Mouse (Mus musculus) kidney, embryonic 15.5 days (tissue): Measurements from ENCODE around the gene Hacl1. TPM values are rescaled to one million over a fixed set of nuclear protein-coding genes. Genes with fewer than 3 reads are reported as not detected.
A peak's percentile ranks its signal among the peaks of the same experiment; 100 is the strongest.

ENCODE experiments used
- ATAC-seq: fragments of 200-750 bp; cut with Nextera tagmentation; replicated peaks from 2 replicates; pipeline ENCODE4 v1.8.0; 2017; ENCODE audit warnings: moderate TSS enrichment; ENCODE audit not compliant: low FRiP score
- H3K27ac ChIP-seq: fragments of 300-500 bp; sonication (generic); 2 replicates; pipeline ENCODE4 v1.5.1; 2015; ENCODE audit warnings: mild to moderate bottlenecking, inconsistent platforms
- H3K27me3 ChIP-seq: fragments of 300-500 bp; sonication (generic); 2 replicates; pipeline ENCODE4 v1.6.1; 2015; ENCODE audit warnings: inconsistent platforms
- H3K36me3 ChIP-seq: fragments of 300-500 bp; sonication (generic); 2 replicates; pipeline ENCODE4 v1.6.1; 2015; ENCODE audit warnings: inconsistent platforms
- H3K4me1 ChIP-seq: fragments of 300-500 bp; sonication (generic); 2 replicates; pipeline ENCODE4 v1.6.1; 2015; ENCODE audit warnings: inconsistent platforms
- H3K4me2 ChIP-seq: fragments of 300-500 bp; sonication (generic); 2 replicates; pipeline ENCODE4 v1.6.1; 2015; ENCODE audit warnings: moderate library complexity, mild to moderate bottlenecking, inconsistent platforms
- H3K4me3 ChIP-seq: fragments of 300-500 bp; sonication (generic); replicated peaks from 2 replicates; pipeline ENCODE4 v1.5.1; 2015; ENCODE audit warnings: mild to moderate bottlenecking, inconsistent platforms
- H3K9ac ChIP-seq: fragments of 300-500 bp; sonication (generic); 2 replicates; pipeline ENCODE4 v1.6.1; 2015; ENCODE audit warnings: mild to moderate bottlenecking, inconsistent platforms
- H3K9me3 ChIP-seq: fragments of 300-500 bp; sonication (generic); replicated peaks from 2 replicates; pipeline ENCODE4 v1.6.1; 2016; ENCODE audit warnings: inconsistent platforms
- WGBS: fragments of 180-500 bp; shearing (Covaris S2); methylation state at CpG from one replicate; pipeline ENCODE4 v1.1.7; 2015; ENCODE audit warnings: mixed read lengths; 5-methylcytosine and 5-hydroxymethylcytosine counted together
- polyA plus RNA-seq: library from polyadenylated mRNA; unstranded; fragments of >200 nt; fragmentation: Nextera tagmentation; extraction: Ambion mirVana; gene quantifications from 2 replicates; pipeline ENCODE4 v1.2.1, GENCODE M21; 2015

Gene Hacl1
- polyA plus RNA-seq, 1 experiment from 2014 or later: 20.3 TPM

- WGBS: 93% methylated on average over 7 of the region's 7 CpGs
- ATAC-seq: no peak
- H3K27ac ChIP-seq: no peak overlapping the region
Observed at GRCm38 (mm10) chr14:31645920-31646319, 4.8 kb upstream of the Hacl1 start.

GRCm38 (mm10) chr14:31644931-31645547 lies 4.0 kb upstream of the Hacl1 start:
- 66% methylated on average over 3 of the region's 3 CpGs for WGBS
- H3K9ac ChIP-seq: no peak overlapping the region
- no peaks in the 10 kb centered on the region for H3K9me3 ChIP-seq
- no peaks in the 10 kb centered on the region for H3K27me3 ChIP-seq
- no peak overlapping the region for H3K4me2 ChIP-seq
- no peak overlapping the region for H3K27ac ChIP-seq
- no peak overlapping the region for H3K4me3 ChIP-seq
- ATAC-seq: no peak
- H3K36me3 ChIP-seq: no peaks in the 10 kb centered on the region
- peaks cover 11% of the 10 kb centered on the region for H3K4me1 ChIP-seq

More at GRCm38 (mm10) chr14:31645920-31646319, 4.8 kb upstream of the Hacl1 start:
- Histone ChIP-seq H3K4me1 (peaks cover 7% of the 10 kb centered on the region), H3K36me3 (no peaks in the 10 kb centered on the region), H3K4me3 (no peak overlapping the region), H3K9ac (no peak overlapping the region), H3K9me3 (no peaks in the 10 kb centered on the region), H3K4me2 (no peak overlapping the region), H3K27me3 (no peaks in the 10 kb centered on the region)

GRCm38 (mm10) chr14:31644183-31644830 lies 3.2 kb upstream of the Hacl1 start:
- ATAC-seq: no peak
- Histone ChIP-seq H3K27me3 (no peaks in the 10 kb centered on the region), H3K27ac (no peak overlapping the region), H3K9me3 (no peaks in the 10 kb centered on the region), H3K4me2 (no peak overlapping the region), H3K36me3 (no peaks in the 10 kb centered on the region), H3K9ac (no peak overlapping the region), H3K4me3 (no peak overlapping the region), H3K4me1 (peaks cover 15% of the 10 kb centered on the region)
- 71% methylated on average over 5 of the region's 5 CpGs for WGBS

GRCm38 (mm10) chr14:31641506-31642155 lies 545 bp upstream of the Hacl1 start:
- H3K36me3 ChIP-seq: no peaks in the 10 kb centered on the region
- peaks cover 15% of the 10 kb centered on the region for H3K4me1 ChIP-seq
- H3K4me2 ChIP-seq: peak overlapping the region; percentile 95
- peak overlapping the region; percentile 96 for H3K27ac ChIP-seq
- H3K9me3 ChIP-seq: no peaks in the 10 kb centered on the region
- H3K27me3 ChIP-seq: no peaks in the 10 kb centered on the region
- H3K9ac ChIP-seq: peak overlapping the region; percentile 64
- H3K4me3 ChIP-seq: peak overlapping the region; percentile 84
- ATAC-seq: peak; percentile 10
- 65% methylated on average over 9 of the region's 9 CpGs for WGBS

- Histone ChIP-seq H3K36me3 (no peaks in the 10 kb centered on the region), H3K4me3 (peak within 1 kb of the TSS; percentile 84), H3K4me1 (peaks cover 15% of the 10 kb centered on the region), H3K9me3 (no peaks in the 10 kb centered on the region), H3K4me2 (peak within 1 kb of the TSS; percentile 95), H3K27ac (peak within 1 kb of the TSS; percentile 96), H3K9ac (peak within 1 kb of the TSS; percentile 64), H3K27me3 (no peaks in the 10 kb centered on the region)
- WGBS: 3% methylated on average over 26 of the region's 26 CpGs
- peak; percentile 47; the same call in 1 of the 2 replicates for ATAC-seq
Observed at GRCm38 (mm10) chr14:31640346-31640889, 668 bp downstream of the Hacl1 start, which contains the start of gene Gm49387. Gene Gm49387, minus strand, starts transcription at chr14:31640878.

- Histone ChIP-seq H3K9me3 (no peaks in the 10 kb centered on the region), H3K9ac (no peak overlapping the region)
- no peak for ATAC-seq
Observed at GRCm38 (mm10) chr14:31630677-31631076, 10.4 kb downstream of the Hacl1 start.

GRCm38 (mm10) chr14:31622748-31623147 lies 18.3 kb downstream of the Hacl1 start:
- Histone ChIP-seq H3K27me3 (no peaks in the 10 kb centered on the region), H3K27ac (no peak overlapping the region), H3K4me3 (no peak overlapping the region), H3K9me3 (no peaks in the 10 kb centered on the region), H3K4me2 (no peak overlapping the region), H3K9ac (no peak overlapping the region), H3K4me1 (no peaks in the 10 kb centered on the region), H3K36me3 (no peaks in the 10 kb centered on the region)
- no peak for ATAC-seq
- 86% methylated on average over 12 of the region's 12 CpGs for WGBS

More at GRCm38 (mm10) chr14:31630677-31631076, 10.4 kb downstream of the Hacl1 start:
- Histone ChIP-seq H3K4me2 (no peak overlapping the region), H3K36me3 (no peaks in the 10 kb centered on the region), H3K4me3 (no peak overlapping the region), H3K27ac (no peak overlapping the region), H3K27me3 (no peaks in the 10 kb centered on the region), H3K4me1 (no peaks in the 10 kb centered on the region)
- 80% methylated on average over 7 of the region's 7 CpGs for WGBS

GRCm38 (mm10) chr14:31620591-31621223 lies 20.4 kb downstream of the Hacl1 start:
- Histone ChIP-seq H3K4me2 (no peak overlapping the region), H3K27ac (no peak overlapping the region), H3K27me3 (no peaks in the 10 kb centered on the region), H3K9ac (no peak overlapping the region), H3K9me3 (no peaks in the 10 kb centered on the region), H3K4me3 (no peak overlapping the region), H3K4me1 (no peaks in the 10 kb centered on the region), H3K36me3 (no peaks in the 10 kb centered on the region)
- ATAC-seq: no peak
- WGBS: 83% methylated on average over 9 of the region's 9 CpGs

GRCm38 (mm10) chr14:31617997-31618396 lies 23.1 kb downstream of the Hacl1 start:
- H3K9ac ChIP-seq: no peak overlapping the region
- 81% methylated on average over 3 of the region's 3 CpGs for whole genome bisulfite sequencing
- peaks cover 2% of the 10 kb centered on the region; the same call in 1 of the 2 replicates for H3K4me1 ChIP-seq
- ATAC-seq: no peak
- H3K36me3 ChIP-seq: 0 out of 2 replicates have a peak, but pooled peaks cover under 1% of the 10 kb centered on the region
- H3K4me3 ChIP-seq: no peak overlapping the region
- no peak overlapping the region for H3K4me2 ChIP-seq
- no peaks in the 10 kb centered on the region for H3K27me3 ChIP-seq
- no peaks in the 10 kb centered on the region for H3K9me3 ChIP-seq
- no peak overlapping the region for H3K27ac ChIP-seq

- no peak overlapping the region for H3K4me3 ChIP-seq
- 82% methylated on average over 9 of the region's 9 CpGs for WGBS
- no peak overlapping the region for H3K9ac ChIP-seq
- H3K4me2 ChIP-seq: no peak overlapping the region
- H3K27ac ChIP-seq: no peak overlapping the region
- peaks cover 2% of the 10 kb centered on the region; the same call in 1 of the 2 replicates for H3K4me1 ChIP-seq
- H3K9me3 ChIP-seq: no peaks in the 10 kb centered on the region
- no peak for ATAC-seq
- 0 out of 2 replicates have a peak, but pooled peaks cover 3% of the 10 kb centered on the region for H3K36me3 ChIP-seq
- H3K27me3 ChIP-seq: no peaks in the 10 kb centered on the region
Observed at GRCm38 (mm10) chr14:31617204-31617603, 23.9 kb downstream of the Hacl1 start.

- no peak overlapping the region for H3K27ac ChIP-seq
- ATAC-seq: no peak
- 86% methylated on average over 5 of the region's 5 CpGs for WGBS
- no peak overlapping the region for H3K4me3 ChIP-seq
- peaks cover 2% of the 10 kb centered on the region; the same call in 1 of the 2 replicates for H3K4me1 ChIP-seq
- H3K36me3 ChIP-seq: 0 out of 2 replicates have a peak, but pooled peaks cover 3% of the 10 kb centered on the region
- H3K27me3 ChIP-seq: no peaks in the 10 kb centered on the region
- H3K9me3 ChIP-seq: no peaks in the 10 kb centered on the region
- no peak overlapping the region for H3K4me2 ChIP-seq
- H3K9ac ChIP-seq: no peak overlapping the region
Observed at GRCm38 (mm10) chr14:31613671-31614070, 27.4 kb downstream of the Hacl1 start.
